Mouse (Mus musculus) intestine, postnatal 0 days (tissue): ENCODE measurements around the gene Wdr60. TPM values are rescaled to one million over a fixed set of nuclear protein-coding genes. Genes with fewer than 3 reads are reported as not detected.
A peak's percentile ranks its signal among the peaks of the same experiment; 100 is the strongest.

ENCODE experiments used
- ATAC-seq: fragments of 200-750 bp; cut with Nextera tagmentation; 2 replicates; pipeline ENCODE4 v1.8.0; 2017; ENCODE audit warnings: mild to moderate bottlenecking, moderate TSS enrichment, moderate library complexity
- H3K27ac ChIP-seq: fragments of 300-500 bp; sonication (generic); 2 replicates; pipeline ENCODE4 v1.5.1; 2014; ENCODE audit warnings: mild to moderate bottlenecking, low read depth, low read length, moderate library complexity
- H3K27me3 ChIP-seq: fragments of 300-500 bp; sonication (generic); replicated peaks from 2 replicates; pipeline ENCODE4 v1.6.1; 2014; ENCODE audit warnings: low read length, mixed read lengths; ENCODE audit not compliant: control insufficient read depth, insufficient read depth
- H3K36me3 ChIP-seq: fragments of 300-500 bp; sonication (generic); 2 replicates; pipeline ENCODE4 v1.6.1; 2014; ENCODE audit warnings: mild to moderate bottlenecking, moderate library complexity; ENCODE audit not compliant: control insufficient read depth, insufficient read depth
- H3K4me1 ChIP-seq: fragments of 300-500 bp; sonication (generic); replicated peaks from 2 replicates; pipeline ENCODE4 v1.6.1; 2014; ENCODE audit warnings: antibody characterized with exemption, low read length, mixed read lengths; ENCODE audit not compliant: control insufficient read depth, insufficient read depth
- H3K4me2 ChIP-seq: fragments of 300-500 bp; sonication (generic); replicated peaks from 2 replicates; pipeline ENCODE4 v1.6.1; 2014; ENCODE audit warnings: low read depth, mild to moderate bottlenecking, moderate library complexity
- H3K4me3 ChIP-seq: fragments of 300-500 bp; sonication (generic); 2 replicates; pipeline ENCODE4 v1.5.1; 2014; ENCODE audit warnings: low read depth, low read length
- H3K9ac ChIP-seq: fragments of 300-500 bp; sonication (generic); 2 replicates; pipeline ENCODE4 v1.6.1; 2014; ENCODE audit warnings: mild to moderate bottlenecking, low read depth, low read length
- H3K9me3 ChIP-seq: fragments of 300-500 bp; sonication (generic); 2 replicates; pipeline ENCODE4 v1.6.1; 2016; ENCODE audit warnings: mixed run types; ENCODE audit not compliant: control insufficient read depth
- CTCF ChIP-seq: sonication (generic); IDR thresholded peaks from 2 replicates; pipeline ENCODE4 v1.5.1; 2016; ENCODE audit warnings: low read depth, mild to moderate bottlenecking, control low read depth, antibody characterized with exemption, moderate library complexity
- WGBS: fragments of 180-500 bp; shearing (Covaris S2); extraction: QIAGEN DNeasy Blood & Tissue Kit; methylation state at CpG from one replicate; pipeline ENCODE4 v1.1.7; 2014; 5-methylcytosine and 5-hydroxymethylcytosine counted together
- polyA plus RNA-seq: library from polyadenylated mRNA; unstranded; fragments of >200 nt; fragmentation: Nextera tagmentation; extraction: Ambion mirVana; gene quantifications from 2 replicates; pipeline ENCODE4 v1.2.1, GENCODE M21; 2015

The Wdr60 gene
- 4.4 and 6.5 TPM in 2 replicates for polyA plus RNA-seq

DNA sequence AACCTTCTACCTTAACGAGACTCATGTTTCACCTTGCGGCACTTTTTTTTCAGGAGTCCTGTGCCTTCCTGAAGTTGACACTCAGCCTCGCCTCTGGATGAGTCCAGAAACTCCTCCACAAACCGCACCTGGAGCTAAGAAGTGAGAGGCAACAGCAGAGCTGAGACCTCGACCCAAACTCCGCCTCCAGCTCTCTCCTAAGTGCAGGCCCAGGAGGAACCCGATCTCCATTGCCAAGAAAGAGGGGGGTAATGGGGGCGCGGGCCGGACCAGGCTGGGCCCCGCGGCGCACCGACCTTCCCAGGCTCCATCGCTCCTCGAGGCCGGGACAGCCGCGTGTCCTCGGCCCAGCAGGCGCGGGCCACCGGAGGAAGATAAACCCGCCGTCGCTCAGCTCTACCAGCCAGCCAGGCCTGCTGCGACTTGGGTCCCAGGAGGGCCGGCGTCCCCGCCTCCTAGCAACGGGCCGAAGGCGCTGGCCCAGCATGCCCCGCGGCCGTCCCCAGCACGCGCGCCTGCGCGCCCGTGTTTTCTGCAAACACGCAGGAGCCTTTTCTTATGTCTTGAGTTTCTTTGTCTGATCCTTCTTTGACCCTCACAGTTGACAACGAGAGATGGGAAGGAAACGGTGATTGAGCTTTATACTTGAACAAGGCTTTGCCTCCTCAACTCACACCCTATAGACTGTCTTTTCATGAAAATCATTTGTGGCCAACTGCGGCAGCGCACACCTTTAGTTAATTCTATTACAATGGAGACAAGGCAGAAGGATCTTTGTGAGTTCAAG, at the start of gene Wdr60:
TSS of gene Wdr60 (minus strand) at position 468 of the 787 bp plus-strand sequence.
- Histone ChIP-seq H3K9ac (peak within 1 kb of the TSS; percentile 60), H3K4me1 (no peaks in the 10 kb centered on the region), H3K36me3 (no peaks in the 10 kb centered on the region), H3K9me3 (no peaks in the 10 kb centered on the region), H3K27ac (no peak within 1 kb of the TSS; the same call in 1 of the 2 replicates), H3K4me3 (peak within 1 kb of the TSS; percentile 61), H3K4me2 (peak within 1 kb of the TSS; percentile 83), H3K27me3 (no peaks in the 10 kb centered on the region)
- peak; percentile 88 for ATAC-seq
- TF ChIP-seq CTCF, result no peak
- 3% methylated on average over 47 of the region's 47 CpGs for WGBS

DNA sequence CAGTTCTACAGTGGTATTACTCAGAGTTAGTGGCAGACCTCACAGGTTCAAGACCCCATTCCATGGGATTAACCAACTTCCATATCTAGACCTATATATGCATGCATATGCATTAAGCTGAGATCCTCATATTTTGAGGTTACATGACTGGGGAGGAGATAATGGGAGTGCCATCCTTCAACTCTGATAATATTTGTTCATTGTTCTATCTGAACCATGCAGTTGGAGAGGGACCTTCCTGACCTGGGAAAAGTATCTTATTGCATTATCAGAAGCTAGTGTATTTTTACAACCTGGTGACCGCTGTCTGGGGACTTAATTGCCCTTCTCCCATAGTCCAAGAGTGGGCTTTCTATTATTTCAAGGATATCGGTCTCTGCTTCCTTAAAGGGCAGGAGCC, 45.8 kb upstream of the Wdr60 start:
- Histone ChIP-seq H3K27me3 (no peaks in the 10 kb centered on the region), H3K9ac (no peak overlapping the region), H3K36me3 (no peaks in the 10 kb centered on the region), H3K9me3 (no peaks in the 10 kb centered on the region), H3K4me1 (no peaks in the 10 kb centered on the region), H3K27ac (no peak overlapping the region), H3K4me3 (no peak overlapping the region), H3K4me2 (no peak overlapping the region)
- no peak for TF ChIP-seq CTCF
- 49% methylated on average over 2 of the region's 2 CpGs for WGBS
- no peak for ATAC-seq

DNA sequence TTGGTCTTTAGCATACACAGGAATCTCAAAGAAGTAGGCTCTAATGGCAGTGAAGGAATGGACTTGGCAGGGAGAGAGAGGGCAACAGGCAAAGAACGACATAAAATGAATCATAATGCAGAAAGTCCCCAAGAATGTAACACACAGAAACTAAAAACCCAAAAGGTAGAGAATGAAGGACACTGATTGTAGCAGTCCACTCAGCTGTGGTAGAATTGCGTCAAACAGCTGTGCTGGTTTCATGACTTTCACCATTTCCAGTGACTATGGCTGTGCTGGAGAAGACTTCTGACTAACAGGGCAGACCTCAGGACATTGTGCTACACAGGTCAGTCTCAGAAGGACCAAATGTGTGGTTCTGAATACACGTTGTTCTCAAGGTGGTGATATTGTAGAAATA, 45.0 kb upstream of the Wdr60 start:
- Histone ChIP-seq H3K9me3 (no peaks in the 10 kb centered on the region), H3K4me2 (no peak overlapping the region), H3K4me3 (no peak overlapping the region), H3K9ac (no peak overlapping the region), H3K27me3 (no peaks in the 10 kb centered on the region), H3K36me3 (no peaks in the 10 kb centered on the region), H3K27ac (no peak overlapping the region), H3K4me1 (no peaks in the 10 kb centered on the region)
- 91% methylated on average over 3 of the region's 3 CpGs for WGBS
- no peak for TF ChIP-seq CTCF
- no peak for ATAC-seq

DNA sequence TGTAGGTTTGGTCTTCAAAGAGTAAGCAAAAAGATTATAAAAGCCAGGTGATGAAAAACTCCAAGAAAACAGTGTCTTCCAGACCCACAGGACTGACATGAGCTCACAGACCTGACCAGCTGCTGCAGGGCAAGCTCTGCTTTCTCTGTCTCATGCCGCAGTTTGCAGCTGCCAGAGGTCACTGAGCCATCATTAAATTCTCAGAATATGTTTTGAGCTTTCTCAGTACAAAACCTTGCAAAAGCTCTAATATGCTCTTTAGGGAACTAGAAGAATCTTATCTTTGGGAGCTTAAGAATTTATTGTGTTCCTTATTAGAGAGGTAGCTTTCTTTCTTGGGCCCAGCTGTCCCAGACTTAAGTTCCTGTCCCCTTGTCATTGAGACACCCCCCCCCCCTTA, 43.2 kb upstream of the Wdr60 start:
- H3K9ac ChIP-seq, result no peak overlapping the region
- TF ChIP-seq CTCF, result no peak
- no peak overlapping the region for H3K4me2 ChIP-seq
- WGBS, result 41% methylated on average over 1 of the region's 1 CpGs
- no peaks in the 10 kb centered on the region for H3K27me3 ChIP-seq
- H3K36me3 ChIP-seq, result no peaks in the 10 kb centered on the region
- no peaks in the 10 kb centered on the region for H3K4me1 ChIP-seq
- no peak overlapping the region for H3K4me3 ChIP-seq
- H3K27ac ChIP-seq, result no peak overlapping the region
- ATAC-seq, result no peak
- H3K9me3 ChIP-seq, result no peaks in the 10 kb centered on the region

DNA sequence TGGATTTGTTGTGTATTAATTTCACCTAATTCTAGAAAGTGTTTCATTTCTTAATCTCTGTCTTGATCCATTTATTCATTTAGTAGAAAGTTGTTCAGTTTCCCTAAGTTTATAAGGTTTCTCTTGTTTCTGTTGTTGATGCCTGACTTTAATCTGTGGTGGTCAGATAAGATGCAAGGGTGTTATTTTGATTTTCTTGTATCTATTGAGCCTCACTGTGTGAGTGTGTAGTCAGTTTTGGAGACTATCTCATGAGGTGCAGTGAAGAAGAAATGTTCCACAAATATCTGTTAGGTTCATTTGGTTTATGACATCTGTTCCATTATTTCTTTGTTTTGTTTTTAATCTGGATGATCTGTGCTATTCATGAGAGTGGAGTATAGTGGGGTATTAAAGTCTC, 39.4 kb upstream of the Wdr60 start:
- no peaks in the 10 kb centered on the region for H3K27me3 ChIP-seq
- ATAC-seq, result no peak
- no peaks in the 10 kb centered on the region for H3K36me3 ChIP-seq
- no peak overlapping the region for H3K4me2 ChIP-seq
- H3K9ac ChIP-seq, result no peak overlapping the region
- no peak for TF ChIP-seq CTCF
- no peaks in the 10 kb centered on the region for H3K9me3 ChIP-seq
- no peak overlapping the region for H3K27ac ChIP-seq
- H3K4me3 ChIP-seq, result no peak overlapping the region
- H3K4me1 ChIP-seq, result no peaks in the 10 kb centered on the region

DNA sequence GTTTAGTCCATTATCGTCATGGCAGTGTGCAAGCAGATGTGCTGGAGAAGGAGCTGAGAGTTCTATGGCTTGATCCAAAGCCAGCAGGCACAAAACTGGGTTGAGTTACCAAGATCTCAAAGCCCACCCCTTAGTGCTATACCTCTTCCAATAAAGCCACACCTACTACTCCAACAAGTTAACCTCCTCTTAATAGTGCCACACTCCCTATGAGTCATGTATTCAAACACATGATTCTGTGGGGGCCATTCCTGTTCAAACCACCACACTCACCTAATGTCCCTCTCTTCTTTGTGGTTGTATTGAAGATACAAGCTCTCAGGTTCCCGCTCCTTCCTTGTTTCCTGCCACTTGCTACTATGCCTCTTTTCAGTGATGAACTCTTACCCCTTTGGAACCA, 37.1 kb upstream of the Wdr60 start:
- TF ChIP-seq CTCF, result no peak

More for the DNA sequence above, 37.1 kb upstream of the Wdr60 start:
- Histone ChIP-seq H3K36me3 (no peaks in the 10 kb centered on the region), H3K4me2 (0 out of 2 replicates have a peak overlapping the region, but pooled peaks have one; percentile 13), H3K4me1 (no peaks in the 10 kb centered on the region), H3K9ac (no peak overlapping the region), H3K4me3 (no peak overlapping the region), H3K9me3 (no peaks in the 10 kb centered on the region), H3K27me3 (no peaks in the 10 kb centered on the region), H3K27ac (no peak overlapping the region)
- 49% methylated on average over 2 of the region's 2 CpGs for WGBS
- peak; percentile 73 for ATAC-seq
